Comparison of ENCODE assay signal across 8 mouse cellular contexts in the genomic region with DNA sequence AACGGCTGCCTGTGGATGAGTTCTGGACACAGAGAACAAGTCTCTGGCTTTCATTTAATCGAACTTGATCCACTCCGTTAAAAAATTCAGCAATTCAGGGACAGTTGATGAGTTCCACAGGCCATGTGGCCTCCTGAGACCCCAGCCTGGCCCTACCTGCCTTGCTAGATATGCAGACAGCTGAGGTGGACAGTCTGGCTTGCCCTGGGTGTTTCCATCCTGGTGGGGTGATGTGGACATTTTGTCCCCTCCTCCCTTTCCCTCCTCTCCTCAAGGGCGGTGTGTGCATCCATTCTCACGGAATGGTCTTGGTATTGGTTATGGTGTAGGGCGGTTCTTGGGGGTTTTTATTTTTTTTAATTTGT.
DNase-seq lines count a peak whose midpoint lies in the region; ATAC-seq and TF ChIP-seq lines count a peak whose summit lies in the region.

No protein-coding gene starts in this region.

- peak overlapping the region; percentile 87 for H3ac ChIP-seq in C2C12 (ENCODE audit: control insufficient read depth, insufficient read length, low read depth)

- no peak for TF ChIP-seq CTCF in C2C12 (IDR thresholded peaks at IDR 0.05; ENCODE audit: control insufficient read depth, insufficient read depth, insufficient read length)
- no peak for TF ChIP-seq CTCF in liver, embryonic 14.5 days (IDR thresholded peaks at IDR 0.05; ENCODE audit: low read depth)

- no peaks in the 10 kb centered on the region for H3K27me3 ChIP-seq in heart, embryonic 12.5 days (replicated peaks)
- H3K27me3 ChIP-seq in C2C12 (ENCODE audit: control insufficient read depth, insufficient read depth, insufficient read length) = no peaks in the 10 kb centered on the region
- H3K27me3 ChIP-seq in forebrain, embryonic 16.5 days (replicated peaks; ENCODE audit: control insufficient read depth, insufficient read depth, low read length) = no peaks in the 10 kb centered on the region
- H3K27me3 ChIP-seq in liver, embryonic 14.5 days (ENCODE audit: control insufficient read depth, insufficient read depth, low read length) = no peaks in the 10 kb centered on the region

- H3K27ac ChIP-seq in heart, embryonic 12.5 days (ENCODE audit: poor library complexity, severe bottlenecking) = peak overlapping the region; percentile 87
- peak overlapping the region; percentile 87 for H3K27ac ChIP-seq in forebrain, embryonic 16.5 days (ENCODE audit: low read length)
- no peak overlapping the region for H3K27ac ChIP-seq in liver, embryonic 14.5 days

- H3K9me3 ChIP-seq in heart, embryonic 12.5 days (replicated peaks) = no peaks in the 10 kb centered on the region
- no peaks in the 10 kb centered on the region for H3K9me3 ChIP-seq in forebrain, embryonic 16.5 days (ENCODE audit: control insufficient read depth, low read length)
- no peaks in the 10 kb centered on the region for H3K9me3 ChIP-seq in liver, embryonic 14.5 days (ENCODE audit: control insufficient read depth, low read length)

- no peak overlapping the region for H3K4me3 ChIP-seq in heart, embryonic 12.5 days
- peak overlapping the region; percentile 33 for H3K4me3 ChIP-seq in C2C12 (ENCODE audit: insufficient read depth, poor library complexity, severe bottlenecking)
- H3K4me3 ChIP-seq in forebrain, embryonic 16.5 days (replicated peaks; ENCODE audit: low read length) = no peak overlapping the region
- no peak overlapping the region for H3K4me3 ChIP-seq in liver, embryonic 14.5 days (ENCODE audit: insufficient read depth in 1 of 2, low read depth in 2 of 2, low read length in 2 of 2)

- peak overlapping the region; percentile 46 for H3K4me2 ChIP-seq in heart, embryonic 12.5 days
- no peak overlapping the region for H3K4me2 ChIP-seq in forebrain, embryonic 16.5 days (ENCODE audit: low read length)
- H3K4me2 ChIP-seq in liver, embryonic 14.5 days (ENCODE audit: low read depth) = peak overlapping the region; percentile 11; the same call in 1 of the 2 replicates

- H3K79me3 ChIP-seq in C2C12 (ENCODE audit: low read depth) = peaks cover 4% of the 10 kb centered on the region

- peaks cover 25% of the 10 kb centered on the region for H3K4me1 ChIP-seq in heart, embryonic 12.5 days (replicated peaks)
- peaks cover 21% of the 10 kb centered on the region for H3K4me1 ChIP-seq in forebrain, embryonic 16.5 days (replicated peaks; ENCODE audit: control insufficient read depth, insufficient read depth, low read length)
- peaks cover 0 to 15% of the 10 kb centered on the region in 2 experiments; a peak in 2 of 4 replicates for H3K4me1 ChIP-seq in liver, embryonic 14.5 days (replicated peaks; ENCODE audit: control insufficient read depth in 2 of 2, insufficient read depth in 2 of 2, low read length in 1 of 2)

- TF ChIP-seq EP300 in liver, embryonic 14.5 days (IDR thresholded peaks at IDR 0.05; ENCODE audit: low read depth) = no peak

- DNase-seq in heart, adult 9 months (ENCODE audit: low spot score in 2 of 2) = no peak
- DNase-seq in liver, embryonic 14.5 days (ENCODE audit: low read depth in 3 of 3, low spot score in 3 of 3) = no peak
- no peak for DNase-seq in embryo, embryonic 10 days (ENCODE audit: low spot score)
- DNase-seq in adrenal gland, postnatal 10 days = no peak
- DNase-seq in T-cell, adult 2 months (ENCODE audit: low spot score) = no peak

- peaks cover 14% of the 10 kb centered on the region for H3K79me2 ChIP-seq in C2C12 (ENCODE audit: control insufficient read depth, insufficient read depth)

- WGBS in heart, embryonic 12.5 days = 69% methylated on average over 6 of the region's 6 CpGs
- WGBS in forebrain, embryonic 16.5 days = 87% methylated on average over 6 of the region's 6 CpGs
- WGBS in liver, embryonic 14.5 days (ENCODE audit: insufficient replicate concordance) = 56% methylated on average over 6 of the region's 6 CpGs

- H3K9ac ChIP-seq in heart, embryonic 12.5 days = peak overlapping the region; percentile 36; the same call in 1 of the 2 replicates
- H3K9ac ChIP-seq in forebrain, embryonic 16.5 days (replicated peaks; ENCODE audit: low read depth, low read length) = peak overlapping the region; percentile 40
- H3K9ac ChIP-seq in liver, embryonic 14.5 days (replicated peaks) = no peak overlapping the region; the same call in 1 of the 2 replicates

- no peaks in the 10 kb centered on the region for H3K36me3 ChIP-seq in heart, embryonic 12.5 days
- H3K36me3 ChIP-seq in C2C12 (ENCODE audit: control insufficient read depth, insufficient read depth) = no peaks in the 10 kb centered on the region
- H3K36me3 ChIP-seq in forebrain, embryonic 16.5 days (ENCODE audit: control insufficient read depth, insufficient read depth) = no peaks in the 10 kb centered on the region
- H3K36me3 ChIP-seq in liver, embryonic 14.5 days (replicated peaks; ENCODE audit: control insufficient read depth, insufficient read depth, low read depth) = no peaks in the 10 kb centered on the region

- ATAC-seq in heart, embryonic 12.5 days (ENCODE audit: insufficient number of reproducible peaks, low FRiP score) = 0 out of 2 replicates have a peak, but pooled peaks have one; percentile 3
- ATAC-seq in forebrain, embryonic 16.5 days = no peak
- no peak for ATAC-seq in liver, embryonic 14.5 days (ENCODE audit: insufficient read depth)

TF ChIP-seq in C2C12, 6 proteins besides CTCF, POLR2A, EP300 and RAD21:
- TF ChIP-seq MAX (IDR thresholded peaks at IDR 0.05) = no peak
- no peak for TF ChIP-seq FOSL1 (IDR thresholded peaks at IDR 0.05; ENCODE audit: insufficient read depth, low read length, poor library complexity, severe bottlenecking)
- TF ChIP-seq MYOG (IDR thresholded peaks at IDR 0.05; ENCODE audit: control insufficient read depth, extremely low read depth, insufficient read length) = no peak
- TF ChIP-seq USF1 (IDR thresholded peaks at IDR 0.05; ENCODE audit: low read depth) = no peak
- no peak for TF ChIP-seq MYOD1 (IDR thresholded peaks at IDR 0.05; ENCODE audit: control insufficient read depth, insufficient read length, low read depth)
- TF ChIP-seq CEBPB (IDR thresholded peaks at IDR 0.05; ENCODE audit: low read depth) = no peak
